Mouse (Mus musculus) cerebellum, adult 2 months (tissue): Measurements from ENCODE around the gene Pls1. TPM values are rescaled to one million over a fixed set of nuclear protein-coding genes. Genes with fewer than 3 reads are reported as not detected.

Experiments
- DNase-seq, 2 experiments: peaks; one replicate each; pipeline ENCODE4 v3.0.0; 2021
- H3K27ac ChIP-seq: fragments of 200-500 bp; 2 replicates; pipeline ENCODE4 v1.5.1; 2012; ENCODE audit warnings: low read length, control low read depth, inconsistent platforms; ENCODE audit not compliant: insufficient read depth
- H3K27me3 ChIP-seq: fragments of 200-500 bp; 2 replicates; pipeline ENCODE4 v1.6.1; 2012; ENCODE audit warnings: inconsistent platforms, mild to moderate bottlenecking, low read length, moderate library complexity; ENCODE audit not compliant: control insufficient read depth, insufficient read depth
- H3K4me1 ChIP-seq: fragments of 200-500 bp; 2 replicates; pipeline ENCODE4 v1.6.1; 2011; ENCODE audit warnings: low read length; ENCODE audit not compliant: control insufficient read depth, insufficient read depth
- H3K4me3 ChIP-seq: fragments of 200-500 bp; replicated peaks from 2 replicates; pipeline ENCODE3; 2011; ENCODE audit warnings: mild to moderate bottlenecking, low read depth, low read length, control low read depth; ENCODE audit not compliant: insufficient read depth
- CTCF ChIP-seq: fragments of 200-500 bp; IDR thresholded peaks from 2 replicates; pipeline ENCODE4 v1.5.1; 2011; ENCODE audit warnings: low read depth, mild to moderate bottlenecking, control low read depth, low read length, moderate library complexity, borderline replicate concordance; ENCODE audit not compliant: insufficient read depth
- POLR2A ChIP-seq: fragments of 200-500 bp; IDR thresholded peaks from 2 replicates; pipeline ENCODE4 v1.6.1; 2011; ENCODE audit warnings: low read length, control low read depth, borderline replicate concordance; ENCODE audit not compliant: insufficient read depth
- WGBS: fragments of 180-500 bp; shearing (Covaris S2); methylation state at CpG from one replicate; pipeline ENCODE4 v1.1.7; 2018; 5-methylcytosine and 5-hydroxymethylcytosine counted together
- polyA plus RNA-seq: library from polyadenylated mRNA; depleted of rRNA; stranded (reverse); fragments of >200 nt; gene quantifications from 2 replicates; pipeline ENCODE4 v1.2.3, GENCODE M21; 2012

The Pls1 gene
- polyA plus RNA-seq, 1 experiment = 11.5 TPM

- 86% methylated on average over 11 of the region's 11 CpGs for WGBS
- Histone ChIP-seq H3K27ac (no peak overlapping the region), H3K4me1 (no peaks in the 10 kb centered on the region), H3K27me3 (no peaks in the 10 kb centered on the region; the same call in 1 of the 2 replicates), H3K4me3 (no peak overlapping the region)
- DNase-seq = no peak
- TF ChIP-seq CTCF = no peak
- TF ChIP-seq POLR2A = no peak
Observed at GRCm38 (mm10) chr9:95815015-95815673, 30.0 kb downstream of the Pls1 start.

DNA sequence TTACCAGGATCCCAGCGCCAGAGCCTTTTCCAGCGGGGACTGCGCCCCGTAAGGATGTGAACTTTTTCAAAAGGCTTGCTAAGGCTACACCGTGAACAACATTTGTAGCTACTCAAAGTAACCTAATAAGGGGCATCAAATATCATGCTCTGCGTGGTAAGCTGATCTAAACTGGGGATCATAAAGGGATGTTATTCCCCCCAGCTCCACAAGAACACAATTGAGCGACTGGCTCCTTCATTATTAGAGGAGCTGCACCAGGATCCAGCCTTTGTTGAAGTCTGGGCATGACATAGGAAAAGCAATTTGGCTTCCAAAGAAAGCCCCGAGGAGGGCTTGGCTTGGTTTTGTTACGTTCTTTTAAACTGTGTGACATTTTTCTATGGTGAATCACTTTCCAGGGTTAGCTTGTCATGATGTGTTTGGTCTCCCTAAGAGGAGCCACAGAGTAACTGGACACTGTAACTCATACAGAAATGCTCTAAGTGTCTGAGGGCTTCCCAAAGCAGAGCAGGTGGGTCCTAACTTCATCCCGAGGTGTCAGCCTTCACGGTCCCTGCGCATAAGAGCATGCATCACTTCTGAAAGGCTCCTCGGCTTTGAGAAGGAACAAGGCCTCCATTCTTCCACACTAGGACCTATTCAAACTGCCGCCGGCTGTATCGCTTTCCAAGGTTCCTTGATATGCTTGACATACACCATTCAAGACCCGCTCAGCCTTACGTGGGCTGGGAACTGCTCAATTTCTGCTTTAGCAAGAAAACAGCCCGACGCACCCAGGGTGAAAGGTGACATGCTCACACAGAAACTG lies 31.2 kb downstream of the Pls1 start:
- H3K27me3 ChIP-seq = no peaks in the 10 kb centered on the region; the same call in 1 of the 2 replicates
- no peaks in the 10 kb centered on the region for H3K4me1 ChIP-seq
- no peak overlapping the region for H3K27ac ChIP-seq
- WGBS = 30% methylated on average over 20 of the region's 20 CpGs
- no peak for TF ChIP-seq POLR2A
- no peak for TF ChIP-seq CTCF
- H3K4me3 ChIP-seq = no peak overlapping the region
- no peak for DNase-seq

- Histone ChIP-seq H3K27me3 (no peaks in the 10 kb centered on the region; the same call in 1 of the 2 replicates), H3K27ac (no peak overlapping the region), H3K4me3 (no peak overlapping the region), H3K4me1 (no peaks in the 10 kb centered on the region)
- DNase-seq = no peak
- 97% methylated on average over 4 of the region's 4 CpGs for WGBS
- TF ChIP-seq CTCF = no peak
- no peak for TF ChIP-seq POLR2A
Observed at GRCm38 (mm10) chr9:95811817-95812216, 33.3 kb downstream of the Pls1 start.

DNA sequence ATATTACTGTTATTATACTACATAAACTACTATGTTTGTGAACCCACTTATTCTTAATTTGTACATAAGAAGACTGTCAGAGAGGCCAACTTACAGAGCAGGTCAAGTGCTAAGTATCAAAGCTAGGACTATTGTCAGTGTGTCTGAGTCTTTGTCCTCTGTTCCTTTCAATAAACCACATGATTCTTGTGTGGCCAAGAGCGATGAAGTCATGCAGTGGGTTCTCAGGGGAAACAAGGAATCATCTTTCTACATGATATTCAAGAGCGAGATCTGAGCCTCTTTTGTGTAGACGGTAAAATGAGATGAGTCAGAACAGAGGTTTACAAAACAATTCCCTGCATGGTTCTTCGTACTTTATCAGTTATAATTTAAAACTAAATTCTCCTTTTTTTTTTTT lies 35.5 kb downstream of the Pls1 start:
- no peaks in the 10 kb centered on the region; the same call in 1 of the 2 replicates for H3K27me3 ChIP-seq

DNA sequence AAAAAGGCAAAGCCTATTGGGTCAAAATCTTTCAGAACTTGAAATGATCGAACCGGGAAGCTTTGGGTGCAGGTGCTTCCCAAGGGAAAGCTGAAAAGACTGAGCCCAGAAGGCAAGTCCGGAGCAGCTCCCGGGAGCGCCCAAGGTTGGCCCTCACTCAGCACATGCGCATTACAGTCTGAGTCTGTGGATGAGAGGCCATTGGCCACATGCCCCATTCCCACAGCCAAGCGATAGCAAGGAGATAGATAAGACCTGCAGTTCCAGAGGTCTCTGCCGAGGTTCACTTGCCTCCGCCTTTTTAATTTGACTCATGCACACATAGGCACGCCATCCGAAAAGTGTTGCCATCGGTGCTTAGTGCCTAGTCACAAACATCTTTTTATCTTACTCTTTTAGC lies 39.7 kb downstream of the Pls1 start:
- no peak for TF ChIP-seq POLR2A
- no peak for TF ChIP-seq CTCF
- Histone ChIP-seq H3K27ac (no peak overlapping the region), H3K4me1 (no peaks in the 10 kb centered on the region), H3K4me3 (no peak overlapping the region), H3K27me3 (no peaks in the 10 kb centered on the region)
- peak; percentile 13 to 15 for DNase-seq
- WGBS = 77% methylated on average over 12 of the region's 12 CpGs

More for the DNA sequence above, 35.5 kb downstream of the Pls1 start:
- no peak for TF ChIP-seq POLR2A
- Histone ChIP-seq H3K4me3 (no peak overlapping the region), H3K4me1 (no peaks in the 10 kb centered on the region), H3K27ac (no peak overlapping the region)
- WGBS = 58% methylated on average over 4 of the region's 4 CpGs
- no peak for DNase-seq

DNA sequence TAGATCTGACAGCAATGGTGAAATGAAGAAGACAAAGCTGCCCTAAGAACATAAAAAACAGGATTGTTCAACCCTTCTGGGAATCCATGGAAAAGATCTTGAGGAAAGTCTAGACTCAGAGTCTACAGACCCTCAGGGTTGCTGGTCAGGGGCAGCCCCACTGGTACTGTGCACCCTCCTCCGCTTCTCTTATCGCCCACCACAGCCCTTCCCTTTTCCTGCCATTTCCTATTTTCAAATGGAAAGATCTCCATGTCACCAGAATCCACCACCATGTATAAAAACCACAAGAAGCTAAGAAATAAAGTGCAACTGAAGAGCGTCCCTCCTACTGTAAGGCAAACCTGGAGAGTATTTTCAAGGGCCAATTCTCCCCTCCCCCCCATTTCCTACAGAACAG lies 41.3 kb downstream of the Pls1 start:
- no peak for DNase-seq
- H3K27me3 ChIP-seq = no peaks in the 10 kb centered on the region
- H3K4me3 ChIP-seq = no peak overlapping the region
- no peak overlapping the region for H3K27ac ChIP-seq
- 91% methylated on average over 3 of the region's 3 CpGs for WGBS
- TF ChIP-seq CTCF = no peak
- TF ChIP-seq POLR2A = no peak
- no peaks in the 10 kb centered on the region for H3K4me1 ChIP-seq

DNA sequence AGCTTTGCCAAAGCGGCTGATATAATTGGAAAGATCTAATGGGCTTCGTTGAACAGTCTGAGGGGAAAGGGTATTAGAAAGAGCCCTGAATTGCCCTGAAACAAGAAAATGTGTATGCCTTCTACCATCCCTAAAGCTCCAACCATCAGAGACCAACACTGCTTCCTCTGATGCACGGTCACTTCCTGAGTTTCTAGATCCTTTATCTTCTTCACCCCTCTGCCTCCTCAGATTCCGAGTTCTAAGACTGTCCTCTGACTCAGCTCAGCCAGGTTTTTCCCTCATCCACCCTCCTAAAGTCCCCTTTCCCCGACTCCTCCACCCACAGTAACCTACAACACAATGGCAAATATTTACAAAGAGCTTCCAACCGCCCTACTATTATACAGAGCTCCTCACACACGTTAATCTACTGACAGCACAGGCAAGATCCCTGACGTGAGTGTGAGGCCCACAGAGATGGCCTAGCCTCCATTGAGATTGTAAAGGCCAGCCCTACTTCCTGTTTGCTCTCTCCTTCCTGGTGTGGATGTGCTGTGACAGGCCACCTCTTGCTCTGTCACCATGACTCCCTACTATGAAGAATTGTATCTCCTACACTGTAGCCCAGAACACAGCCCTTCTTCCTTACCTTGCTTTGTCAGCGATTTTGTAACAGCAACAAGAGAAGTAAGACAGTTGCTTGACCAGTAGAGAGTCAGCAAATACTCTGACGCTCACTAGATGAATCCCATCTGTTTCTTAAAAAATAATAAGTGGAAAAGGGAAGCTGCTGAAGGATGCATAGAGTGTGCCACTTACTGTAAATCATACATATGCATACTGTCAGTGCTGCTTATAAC lies 43.3 kb downstream of the Pls1 start:
- Histone ChIP-seq H3K4me3 (no peak overlapping the region), H3K27ac (no peak overlapping the region)

DNA sequence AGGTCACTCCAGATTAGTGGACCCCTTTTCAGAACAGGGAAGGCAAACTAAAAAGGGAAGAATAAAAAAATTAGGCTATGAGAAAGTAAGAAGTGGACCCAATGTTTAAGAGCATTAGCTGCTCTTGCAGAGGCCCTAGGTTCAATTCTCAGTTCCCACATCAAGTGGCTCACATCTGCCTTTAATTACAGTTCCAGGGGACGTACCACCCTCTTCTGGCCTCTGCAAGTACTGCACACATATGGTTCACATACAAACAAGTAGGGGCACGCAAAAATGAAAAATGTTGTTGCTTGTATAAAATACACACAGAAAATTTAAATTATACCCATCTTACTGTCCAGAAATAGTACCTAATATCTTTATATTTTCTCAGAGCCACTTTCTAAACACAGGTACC lies 48.8 kb downstream of the Pls1 start:
- Histone ChIP-seq H3K27ac (no peak overlapping the region), H3K4me3 (no peak overlapping the region), H3K27me3 (no peaks in the 10 kb centered on the region), H3K4me1 (no peaks in the 10 kb centered on the region; the same call in 1 of the 2 replicates)
- DNase-seq = no peak
- WGBS = 91% methylated on average over 2 of the region's 2 CpGs
- TF ChIP-seq CTCF = no peak

More for the DNA sequence above, 43.3 kb downstream of the Pls1 start:
- Histone ChIP-seq H3K27me3 (no peaks in the 10 kb centered on the region), H3K4me1 (no peaks in the 10 kb centered on the region)
- TF ChIP-seq POLR2A (no peak), CTCF (no peak)
- DNase-seq = no peak
- 69% methylated on average over 10 of the region's 10 CpGs for WGBS
